Mouse (Mus musculus): ENCODE measurements around the gene Duox1.

Duox1 gene

DNA sequence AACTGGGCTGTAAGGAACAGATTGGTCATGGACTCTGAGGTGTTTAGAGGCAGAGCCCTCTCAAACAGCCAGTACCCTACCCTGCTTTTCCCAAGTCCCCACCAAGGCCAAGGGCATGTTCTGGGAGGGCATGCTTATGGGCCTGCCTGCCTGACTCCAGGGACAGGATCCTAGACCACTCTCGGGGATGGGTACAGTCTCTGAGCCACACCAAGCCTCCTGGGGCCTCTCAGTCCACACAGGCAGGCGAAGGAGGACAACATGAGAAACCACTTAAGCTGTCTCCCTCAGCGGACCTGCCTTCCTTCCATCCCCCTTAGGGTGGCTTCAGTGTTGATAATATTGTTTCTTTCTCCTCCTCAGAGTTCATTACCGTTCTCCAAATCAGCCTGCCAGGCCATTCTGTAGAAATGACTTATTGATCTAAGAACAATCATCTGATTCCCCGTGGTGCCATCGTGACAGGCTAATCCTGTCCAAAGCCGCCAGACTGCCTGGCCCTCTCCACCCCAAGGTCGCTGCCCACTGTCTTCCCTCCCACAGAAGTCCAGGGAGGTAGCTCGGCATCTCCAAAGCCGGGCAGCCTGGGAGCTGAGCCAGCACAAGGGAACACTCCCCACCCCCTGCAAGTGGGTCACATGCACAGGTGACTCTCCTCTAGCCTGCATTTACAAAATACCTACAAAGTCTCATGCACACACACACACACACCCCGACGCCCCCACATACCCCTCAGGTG, 38.9 kb downstream of the Duox1 start:
- DNase-seq (ENCODE audit: low spot score), result no peak

DNA sequence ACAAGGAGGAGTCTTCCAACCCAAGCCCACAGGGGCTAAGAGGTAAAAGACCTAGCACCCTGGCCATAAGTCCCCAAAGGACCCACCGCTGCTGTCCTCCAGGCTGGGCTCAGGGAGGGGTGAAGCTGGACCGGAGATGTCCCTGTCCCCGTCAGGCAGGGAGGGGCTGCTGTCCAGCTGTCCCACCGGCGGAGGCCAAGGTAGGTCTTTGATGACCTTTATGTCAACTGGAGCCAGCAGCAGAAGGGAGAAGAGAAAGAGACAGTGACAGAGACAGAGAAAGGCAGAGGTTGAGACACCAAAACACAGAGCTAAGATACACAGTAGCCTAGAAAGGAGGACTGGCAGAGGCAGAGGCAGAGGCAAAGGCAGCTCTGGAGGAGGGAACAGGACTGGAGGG, 39.9 kb downstream of the Duox1 start:
- DNase-seq (ENCODE audit: low spot score), result no peak

DNA sequence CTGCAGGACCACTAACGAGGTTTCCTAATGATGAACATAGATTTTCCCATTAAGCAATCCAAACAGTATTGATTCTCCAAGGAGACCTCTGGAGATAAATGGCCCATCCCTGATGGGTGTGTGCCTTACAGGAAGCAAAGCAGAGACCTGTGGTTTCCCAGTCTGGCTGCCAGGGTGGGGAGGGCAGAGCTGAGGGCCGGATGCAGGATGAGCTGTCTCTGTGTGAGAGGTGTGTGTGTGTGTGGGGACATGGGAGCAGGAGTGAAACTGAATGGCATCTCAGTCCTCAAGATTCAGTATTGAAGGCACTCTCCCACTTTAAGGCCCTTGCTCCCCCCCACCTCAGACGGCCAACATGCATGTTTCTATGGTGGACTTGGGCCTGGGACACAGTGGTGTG, 40.7 kb downstream of the Duox1 start:
- DNase-seq (ENCODE audit: low spot score), result peak; percentile 29

DNA sequence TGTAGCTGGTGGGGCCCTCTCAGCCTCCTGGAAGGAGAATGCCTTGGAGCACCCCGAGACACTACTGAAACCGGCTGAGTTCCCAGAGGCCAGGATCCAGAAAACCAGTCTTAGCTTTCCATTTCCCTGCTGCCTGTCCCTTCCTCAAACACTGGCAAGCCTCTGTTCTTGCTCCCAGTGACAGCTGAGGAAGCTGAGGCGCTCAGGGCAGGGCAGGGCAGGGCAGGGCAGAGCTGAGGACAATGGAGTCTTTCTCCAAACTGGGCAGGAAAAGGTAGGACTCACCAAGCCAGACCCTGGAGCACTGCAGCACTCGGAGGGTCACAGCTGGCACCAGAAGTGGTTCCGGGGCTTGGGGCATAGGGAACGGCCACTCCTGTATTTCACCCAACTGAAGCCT, 44.8 kb downstream of the Duox1 start:
- no peak for DNase-seq (ENCODE audit: low spot score)

DNA sequence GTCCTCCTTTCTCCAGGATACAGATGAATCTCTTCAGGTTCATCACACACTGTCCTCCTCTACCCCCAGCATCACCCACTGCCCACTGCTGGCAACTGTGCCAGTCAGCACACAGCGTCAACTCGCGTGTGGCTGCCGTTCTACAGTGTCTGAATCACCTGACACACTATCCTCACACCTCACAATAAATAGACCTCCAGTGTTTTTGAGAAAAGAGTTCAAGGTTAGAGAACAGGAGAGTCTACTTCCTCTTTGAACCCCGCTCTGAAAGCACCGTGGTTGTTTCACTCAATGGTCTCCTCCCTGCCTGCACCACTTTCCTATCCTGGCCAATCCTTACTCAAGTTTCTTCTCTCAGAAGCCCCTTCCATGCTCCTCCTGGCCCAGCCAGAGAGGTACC, 45.7 kb downstream of the Duox1 start:
- DNase-seq (ENCODE audit: low spot score), result no peak

DNA sequence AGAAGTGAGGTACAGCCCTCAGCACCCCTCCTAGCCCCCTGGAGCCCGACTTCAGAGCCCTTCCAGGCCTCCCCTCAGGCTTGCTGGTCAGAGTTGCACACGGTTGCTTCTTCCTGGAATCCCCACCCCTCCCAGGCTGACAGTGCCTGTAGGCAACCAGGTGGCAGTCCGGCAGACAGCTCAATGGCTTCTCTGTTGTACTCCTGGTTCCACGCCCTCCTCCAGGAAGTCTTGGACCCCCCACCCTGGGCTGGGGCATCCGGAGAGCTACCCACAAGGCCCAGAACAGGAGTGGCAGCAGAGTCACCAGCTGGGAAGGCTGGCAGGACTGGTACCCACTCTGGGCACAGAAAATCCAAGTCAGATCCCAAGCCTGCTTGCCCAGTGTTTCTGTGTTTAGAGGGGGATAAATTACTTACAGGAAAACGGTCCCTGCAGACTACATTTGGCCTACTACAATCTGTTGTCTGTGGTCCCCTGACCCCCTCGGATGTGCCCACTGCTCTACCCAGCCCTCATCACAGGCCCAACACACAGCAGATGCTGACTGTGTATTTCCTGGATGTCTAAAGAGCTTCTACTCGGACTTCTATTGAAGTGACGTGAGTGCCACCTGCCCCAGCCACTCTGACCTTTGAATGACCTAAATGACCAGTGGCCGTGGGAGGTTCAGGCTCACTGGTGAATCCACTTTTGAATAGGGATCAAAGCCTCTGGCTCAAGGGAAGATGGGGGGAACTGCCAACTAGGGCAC, 46.6 kb downstream of the Duox1 start:
- no peak for DNase-seq (ENCODE audit: low spot score)

DNA sequence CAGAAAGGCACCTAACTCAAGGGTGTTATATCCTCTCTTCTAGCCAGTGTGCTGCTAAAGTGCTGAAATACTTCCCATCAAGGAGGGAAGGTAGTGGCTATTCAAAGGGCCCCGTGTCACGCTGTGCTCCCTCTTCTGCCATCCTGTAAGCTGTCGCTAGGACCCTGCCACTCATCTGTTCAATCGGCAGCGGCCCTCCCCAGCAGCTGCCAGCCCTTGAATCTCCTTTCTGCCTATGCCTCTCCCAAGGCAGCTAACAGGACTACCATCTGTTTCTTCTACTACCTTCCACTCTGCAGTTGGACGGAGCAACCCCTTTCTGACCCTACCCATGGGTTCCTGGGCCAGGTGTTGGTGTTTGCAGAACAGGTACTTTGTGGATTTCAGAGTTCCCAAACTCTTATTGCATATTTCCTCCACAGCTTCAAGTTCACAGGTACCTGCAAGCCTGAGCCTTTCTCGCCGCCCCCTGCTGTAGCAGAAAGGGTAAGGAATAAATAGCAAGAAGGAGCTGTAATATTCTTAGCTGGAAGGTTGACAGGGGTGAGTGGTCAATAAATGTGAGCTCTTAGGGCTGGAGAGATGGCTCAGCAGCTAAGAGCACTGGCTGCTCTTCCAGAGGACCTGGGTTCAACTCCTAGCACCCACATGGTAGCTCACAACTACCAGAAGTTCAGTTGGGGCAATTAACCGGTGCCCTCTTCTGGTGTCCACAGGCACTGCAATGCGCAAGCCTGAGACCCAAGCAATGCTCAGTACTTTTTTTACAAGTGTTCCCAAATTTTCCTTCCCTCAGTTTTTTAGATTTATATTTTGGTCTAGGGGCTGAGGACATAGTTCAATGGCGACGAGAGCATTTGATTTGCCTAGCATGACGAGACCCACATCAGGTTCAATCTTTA, 47.4 kb downstream of the Duox1 start:
- DNase-seq (ENCODE audit: low spot score), result no peak

DNA sequence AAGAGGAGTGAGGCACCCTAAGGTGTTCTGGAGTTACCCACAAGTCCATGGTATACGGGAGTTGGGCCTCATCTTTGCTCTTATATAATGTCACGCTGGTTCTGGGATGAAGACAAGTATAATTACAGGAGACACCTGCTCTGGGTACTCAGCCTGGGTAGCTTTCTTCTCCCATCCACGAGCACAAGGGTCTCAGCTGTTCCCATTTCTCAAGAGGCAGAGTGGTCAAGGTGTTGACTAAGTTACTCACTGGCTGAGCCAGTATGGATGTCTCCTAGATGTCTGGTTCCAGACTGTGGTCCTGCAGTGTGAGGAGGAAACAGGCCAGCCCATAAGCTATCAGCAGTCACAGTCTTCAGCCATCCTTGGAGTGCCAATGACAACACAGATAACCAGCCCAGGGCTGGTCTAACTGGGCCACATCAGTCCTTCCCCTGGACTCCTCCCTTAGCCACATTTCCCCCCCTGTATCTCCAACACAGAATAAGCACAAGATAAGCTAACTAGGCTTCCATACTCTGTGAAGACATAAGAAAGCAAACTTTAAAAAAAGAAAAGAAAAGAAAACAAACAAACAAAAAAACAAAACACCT, 49.0 kb downstream of the Duox1 start:
- no peak for DNase-seq (ENCODE audit: low spot score)

DNA sequence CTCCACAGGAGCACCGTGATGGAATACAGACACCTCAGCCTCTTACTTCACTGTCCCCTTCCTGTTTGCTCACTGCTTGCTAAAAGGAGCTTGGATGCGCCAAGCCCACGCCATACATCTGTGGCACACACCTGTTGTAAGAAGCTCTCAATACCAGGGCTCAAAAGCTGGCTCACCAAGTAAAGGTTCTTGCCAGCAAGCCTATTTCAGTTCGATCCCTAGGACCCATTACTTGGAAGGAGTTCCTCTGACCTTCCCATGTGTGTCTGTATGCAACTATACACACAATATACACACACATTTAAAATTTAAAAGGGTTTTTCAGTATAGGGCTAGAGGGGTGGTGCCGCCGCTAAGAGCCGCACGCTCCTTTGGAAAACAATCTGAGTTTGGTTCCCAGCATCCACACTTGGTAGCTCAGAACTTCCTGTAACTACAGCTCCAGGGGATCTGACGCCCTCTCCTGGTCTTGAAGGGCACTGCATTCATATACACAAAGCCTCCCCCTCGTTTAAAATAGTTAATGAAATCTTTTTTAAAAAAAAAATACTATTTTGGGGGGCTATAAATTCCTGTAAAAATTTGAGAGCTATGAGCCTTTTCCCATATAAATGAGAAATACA, 49.9 kb downstream of the Duox1 start:
- no peak for DNase-seq (ENCODE audit: low spot score)

DNA sequence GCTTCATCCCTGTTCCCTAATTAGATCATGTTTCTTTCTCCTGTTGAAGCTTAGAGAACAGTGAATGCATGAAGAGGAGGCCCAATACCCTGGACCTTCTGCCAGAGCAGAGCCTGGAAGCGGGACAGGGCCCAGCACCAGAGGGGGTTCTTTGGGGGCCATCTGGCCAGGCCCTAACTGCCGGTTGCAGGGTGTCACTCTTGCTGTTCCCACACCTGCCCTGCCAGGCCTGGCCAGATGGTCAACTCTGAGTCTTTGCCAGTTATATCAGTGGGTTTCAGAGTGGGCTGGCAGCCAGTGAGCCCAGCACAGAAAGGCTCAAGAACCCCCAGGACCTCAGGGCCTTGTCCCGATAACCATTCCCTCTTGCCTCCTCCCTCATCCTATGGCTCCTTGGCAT, 50.6 kb downstream of the Duox1 start:
- no peak for DNase-seq (ENCODE audit: low spot score)

DNA sequence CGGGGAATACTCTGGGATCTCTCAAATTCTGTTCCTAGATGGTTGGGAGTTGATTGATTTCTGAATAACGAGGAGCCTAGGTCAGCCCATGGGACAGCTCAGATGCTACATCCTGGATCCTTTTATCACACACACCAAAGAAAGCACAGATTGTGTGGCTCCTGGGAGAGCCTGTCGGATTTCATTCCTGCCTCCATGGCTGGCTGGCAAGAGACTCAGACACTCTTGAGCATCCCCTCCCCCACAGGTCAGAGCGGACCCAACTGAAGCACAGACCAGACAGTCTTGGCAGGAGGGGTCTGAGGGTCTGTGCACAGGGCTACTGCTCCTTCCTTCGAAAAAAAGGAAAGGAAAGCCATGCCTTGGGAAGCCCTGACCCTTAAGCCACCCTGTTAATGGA, 51.2 kb downstream of the Duox1 start:
- no peak for DNase-seq (ENCODE audit: low spot score)

DNA sequence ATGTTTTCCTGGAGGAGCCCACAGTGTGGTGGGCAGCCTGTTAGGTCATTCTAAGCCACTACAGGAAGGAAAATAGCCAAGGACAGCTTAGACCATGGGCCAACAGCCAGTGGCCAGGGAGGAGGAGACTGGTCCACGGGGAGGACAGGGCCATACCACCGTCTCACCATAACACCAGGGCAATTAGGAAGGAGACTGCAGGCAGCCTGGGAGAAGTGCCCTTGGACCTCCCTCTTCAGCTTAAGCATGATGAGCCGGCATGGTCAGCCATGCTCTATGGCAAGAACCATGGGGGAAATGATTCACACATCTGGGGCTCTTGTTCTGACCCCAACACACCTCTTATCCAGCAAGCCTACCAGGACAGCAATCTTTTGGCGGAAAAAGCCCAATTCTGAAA, 51.7 kb downstream of the Duox1 start:
- DNase-seq (ENCODE audit: low spot score), result no peak

DNA sequence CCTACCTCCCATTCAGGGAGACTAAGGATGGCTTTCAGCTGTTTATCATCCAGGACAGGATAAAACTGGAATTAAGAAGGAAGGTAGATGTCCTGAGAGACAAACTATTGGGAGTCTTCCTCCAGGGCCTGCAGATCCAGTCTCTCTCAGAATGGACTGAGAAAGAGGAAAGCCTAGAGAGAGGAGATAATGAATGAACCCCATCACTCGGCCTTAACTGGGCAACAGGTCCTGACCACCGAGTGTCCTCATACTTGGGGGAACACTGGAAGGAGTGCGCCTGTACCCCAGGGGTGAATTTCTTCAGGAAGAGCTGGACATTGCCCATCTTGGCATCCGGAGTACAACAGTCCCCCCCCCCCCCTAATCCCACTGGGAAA, 52.2 kb downstream of the Duox1 start:
- DNase-seq (ENCODE audit: low spot score), result no peak

DNA sequence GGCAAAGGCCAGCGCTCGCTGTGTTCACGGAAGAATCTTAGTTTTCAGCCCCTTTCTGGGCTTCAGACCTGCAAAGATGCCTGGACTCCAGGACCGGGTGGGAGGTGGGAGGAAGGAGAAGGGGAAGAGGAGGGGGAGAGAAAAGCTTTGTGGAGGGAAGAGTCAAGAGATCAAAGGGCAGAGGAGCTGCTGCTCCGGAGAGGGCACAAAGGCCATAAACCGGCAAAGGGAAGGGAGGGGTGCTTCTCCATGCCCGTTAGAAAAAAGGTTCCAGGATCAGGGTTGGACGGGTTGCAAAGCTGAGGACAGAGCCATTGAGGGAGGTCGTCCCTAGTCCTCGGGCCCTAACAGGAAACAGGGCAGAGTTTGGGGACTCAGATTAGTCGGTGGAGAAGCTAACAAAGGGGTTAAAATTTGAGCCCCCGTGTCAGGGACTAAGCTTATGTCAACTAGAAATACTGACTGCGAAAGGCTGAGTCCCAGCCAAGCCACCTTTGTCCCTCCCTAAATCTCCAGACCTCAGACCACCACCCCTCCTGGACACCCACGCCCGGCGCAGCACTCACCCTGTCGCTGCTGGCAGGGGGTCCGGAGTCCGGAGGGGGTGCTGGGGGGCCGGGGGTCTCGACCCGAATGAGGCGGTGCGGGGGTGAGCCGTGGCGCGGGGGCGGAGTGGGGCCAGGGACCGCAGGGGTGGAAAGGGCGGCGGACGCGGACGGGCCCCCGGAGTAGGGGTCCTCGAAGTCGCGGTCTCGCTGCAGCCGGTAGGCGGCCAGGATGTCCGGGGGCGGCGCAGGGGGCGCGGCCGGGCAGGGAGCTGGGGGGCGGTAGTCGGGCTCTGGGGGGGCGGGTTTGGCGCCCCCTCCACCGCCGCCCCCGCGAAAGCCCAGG, 52.9 kb downstream of the Duox1 start:
- no peak for DNase-seq (ENCODE audit: low spot score)

DNA sequence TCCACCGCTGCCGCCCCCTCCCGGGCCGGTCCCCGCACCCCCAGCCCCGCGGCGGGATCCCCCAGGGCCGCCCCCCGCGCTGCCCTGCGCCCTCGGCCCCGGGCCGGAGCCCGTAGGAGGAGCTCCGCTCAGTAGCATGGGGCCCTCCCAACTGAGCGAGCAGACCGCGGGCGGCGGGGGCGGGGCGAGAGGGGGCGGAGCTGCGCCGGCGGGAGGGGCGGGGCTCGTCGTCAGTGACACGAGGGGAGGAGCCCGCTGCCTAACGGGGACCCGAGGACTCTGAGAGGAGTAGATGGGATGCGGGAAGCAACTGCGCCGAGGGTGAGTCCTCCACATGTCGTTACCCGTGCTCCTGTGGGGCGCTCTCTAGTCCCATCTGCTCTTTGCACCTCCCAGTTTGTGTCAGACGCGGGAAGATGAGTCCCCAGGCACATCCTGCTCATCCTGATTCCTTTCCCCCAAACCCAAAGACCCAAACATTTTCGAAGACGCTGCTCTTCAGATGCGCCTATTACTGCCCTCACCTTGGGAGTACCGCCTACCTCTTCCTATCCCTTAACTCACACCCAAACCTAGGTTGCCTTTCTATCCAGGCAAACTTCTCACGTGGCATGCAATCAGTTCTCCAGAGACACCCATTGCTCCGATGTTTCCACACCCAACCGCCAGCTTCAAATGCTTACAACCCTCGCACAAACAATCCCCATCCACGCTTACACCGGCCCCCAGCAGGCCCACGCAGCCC, 53.7 kb downstream of the Duox1 start, which contains the start of gene Shf:
TSS of gene Shf (minus strand) at position 168 of the 745 bp plus-strand sequence.
- peak; percentile 81 for DNase-seq (ENCODE audit: low spot score)

DNA sequence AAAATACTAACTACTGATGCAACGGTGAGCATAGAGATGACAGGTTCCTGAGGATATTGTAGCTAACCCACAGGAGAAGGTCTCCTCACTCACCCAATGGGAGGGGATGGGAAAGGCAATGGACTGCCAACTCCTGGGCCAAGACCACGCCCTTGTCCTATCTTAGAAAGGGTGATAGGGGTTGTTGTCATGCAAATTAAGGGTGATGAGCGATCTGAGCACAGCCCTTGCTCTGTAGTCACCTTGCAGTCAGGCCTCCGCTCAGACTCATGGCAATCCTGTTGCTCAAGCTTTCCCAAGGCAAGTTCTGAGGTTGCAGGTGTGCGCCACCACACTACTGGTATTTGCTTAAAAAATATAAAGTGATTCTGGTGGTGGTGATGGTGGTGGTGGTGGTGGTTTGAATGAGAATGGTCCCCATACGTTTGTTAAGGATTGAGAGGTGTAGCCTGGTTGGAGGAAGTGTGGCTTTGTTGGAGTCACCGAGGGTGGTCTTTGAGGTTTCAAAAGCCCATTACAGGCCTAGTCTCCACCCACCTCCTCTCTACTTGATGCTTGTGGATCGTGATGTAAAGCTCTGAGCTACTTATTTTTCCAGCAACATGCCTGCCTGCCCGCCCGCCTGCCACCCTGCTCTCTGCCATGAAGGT, 54.8 kb downstream of the Duox1 start:
- DNase-seq (ENCODE audit: low spot score), result no peak

DNA sequence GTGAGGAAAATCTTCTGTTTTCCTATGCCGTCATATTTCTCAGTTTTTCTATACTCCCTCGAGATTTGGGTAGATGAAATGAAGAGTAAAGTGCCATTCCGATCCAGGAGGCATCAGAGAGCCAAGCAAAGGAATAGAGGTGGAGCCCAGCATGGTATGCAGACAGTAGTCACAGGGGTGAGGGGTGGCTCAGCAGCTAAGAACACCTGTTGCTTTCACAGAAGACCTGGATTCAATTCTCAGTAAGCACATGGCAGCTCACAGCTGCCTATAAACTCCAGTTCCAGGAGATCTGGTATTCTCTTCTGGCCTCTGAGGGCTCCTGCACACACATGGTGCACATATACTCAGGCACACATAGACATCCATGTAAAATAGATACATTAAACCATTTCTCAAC, 56.6 kb downstream of the Duox1 start:
- DNase-seq (ENCODE audit: low spot score), result no peak

DNA sequence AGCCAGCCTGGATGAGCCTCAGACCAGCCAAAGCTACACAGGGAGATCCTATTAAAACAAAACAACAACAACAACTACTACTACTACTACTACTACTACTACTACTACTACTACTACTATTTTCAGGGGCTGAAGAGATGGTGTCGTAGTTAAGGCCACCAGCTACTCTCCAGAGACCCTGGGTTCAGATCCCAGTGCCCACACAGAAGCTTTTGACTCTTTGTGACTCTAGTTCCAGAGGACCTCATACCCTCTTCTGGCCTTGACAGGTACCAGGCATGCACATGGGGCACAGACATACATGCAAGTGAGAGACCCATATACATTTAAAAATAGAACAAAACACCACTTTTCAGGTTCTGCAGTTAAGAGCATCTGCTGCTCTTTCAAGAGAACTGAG, 57.1 kb downstream of the Duox1 start:
- DNase-seq (ENCODE audit: low spot score), result no peak

DNA sequence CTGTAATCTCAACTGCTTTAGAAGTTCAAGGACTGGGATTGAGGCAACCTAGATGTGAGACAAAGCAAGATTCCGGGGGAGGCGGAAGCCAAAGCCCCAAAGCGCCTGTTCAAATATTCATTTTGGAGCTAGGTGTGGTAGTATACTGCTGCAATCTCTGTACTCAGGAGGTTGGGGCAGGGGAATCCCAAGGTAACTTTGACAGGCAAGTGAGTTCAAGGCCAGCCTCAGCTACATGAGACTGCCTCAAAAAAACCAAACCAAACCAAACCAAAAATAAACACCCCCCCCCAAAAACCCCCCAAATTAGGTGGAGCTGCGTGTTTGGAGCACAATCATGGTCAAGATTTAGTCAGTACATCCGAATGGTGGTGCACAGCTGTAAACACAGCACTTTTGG, 58.5 kb downstream of the Duox1 start:
- DNase-seq (ENCODE audit: low spot score), result no peak
